Mouse (Mus musculus): ENCODE measurements at regions not wholly inside any gene's neighbourhood (a gene's known extent, or its start where the extent isn't known, plus 50 kb on each side); places are given as distances from the start of the nearest gene placed in this dataset.

DNA sequence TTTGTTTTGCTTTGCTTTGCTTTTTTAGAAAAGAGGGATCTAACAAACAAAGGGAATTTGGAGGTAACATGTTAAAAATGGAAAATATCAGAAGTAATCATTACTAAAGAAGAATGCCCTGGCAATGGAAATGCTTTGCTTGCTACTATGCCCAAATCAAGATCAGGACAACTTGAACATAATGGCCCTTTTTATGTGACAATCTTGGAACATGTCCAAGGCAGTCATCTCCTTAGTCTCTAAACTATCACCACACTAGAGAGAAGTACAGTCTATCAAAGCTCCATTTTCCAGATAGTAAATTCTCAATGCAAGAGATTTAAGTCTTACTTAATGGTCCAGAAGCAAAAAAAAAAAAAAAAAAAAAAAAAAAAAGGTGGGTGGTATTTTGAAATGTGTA lies 492.9 kb downstream of the Cenpc1 start:
- TF ChIP-seq HCFC1 (IDR thresholded peaks at IDR 0.05; ENCODE audit: low read depth, low read length) (no peak), MYC (IDR thresholded peaks at IDR 0.05; ENCODE audit: low read depth, low read length) (no peak), RCOR1 (conservative IDR thresholded peaks at IDR 0.05; ENCODE audit: low read depth, low read length) (no peak), RAD21 (IDR thresholded peaks at IDR 0.05; ENCODE audit: low read depth, low read length) (no peak), POLR2AphosphoS2 (IDR thresholded peaks at IDR 0.05; ENCODE audit: low read depth, low read length) (no peak), SIN3A (IDR thresholded peaks at IDR 0.05; ENCODE audit: low read length) (no peak), CTCF (conservative IDR thresholded peaks at IDR 0.05 in 1 of 2, IDR thresholded peaks at IDR 0.05 in 1 of 2; ENCODE audit: low read depth in 2 of 2, low read length in 2 of 2) (no peak)

Data from CH12.LX (cell line).